Mouse (Mus musculus): ENCODE measurements at regions not wholly inside any gene's neighbourhood (a gene's known extent, or its start where the extent isn't known, plus 50 kb on each side); places are given as distances from the start of the nearest gene placed in this dataset.
"Not testable (repeated sequence)": the region's sequence is repeated elsewhere in the genome, so short reads cannot be mapped to it uniquely, and the experiment has no call there.

DNA sequence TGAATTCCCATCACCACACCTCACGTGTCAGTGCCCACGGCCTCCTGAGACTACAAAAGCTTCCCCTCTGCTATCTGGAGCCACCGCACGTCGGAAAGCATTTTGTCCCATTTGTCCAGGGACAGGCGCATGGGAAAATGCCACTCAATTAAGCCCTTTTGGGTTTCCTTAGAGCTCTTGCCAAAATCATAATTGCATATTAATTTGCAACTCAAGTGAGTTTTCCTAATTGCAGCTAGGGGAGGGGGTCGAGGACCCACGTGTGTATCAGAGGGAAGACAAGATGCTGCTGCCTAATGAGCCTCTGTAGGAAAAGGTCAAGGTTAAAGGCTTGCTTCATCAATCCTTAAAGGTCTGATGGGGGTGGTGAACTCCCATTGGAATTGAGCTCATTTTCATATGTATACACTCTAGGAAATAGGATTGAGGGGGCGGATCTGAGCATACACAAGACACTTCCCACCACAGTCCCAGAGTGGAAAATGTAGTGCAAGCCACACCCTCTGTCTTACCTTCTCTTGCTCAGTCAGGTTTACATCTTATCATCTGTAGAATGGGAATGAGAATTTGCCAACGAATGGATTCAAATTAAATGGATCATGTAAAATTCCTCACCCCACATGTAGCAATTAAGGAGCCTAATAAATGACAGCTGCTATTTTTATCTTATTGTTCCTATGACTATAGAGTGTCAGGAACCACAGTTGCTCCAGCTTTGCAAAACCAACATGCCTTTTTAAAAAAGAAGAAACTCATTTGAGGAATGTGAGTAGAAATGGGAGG is 179.6 kb upstream of the Tenm4 start:
- DNase-seq = no peak

DNA sequence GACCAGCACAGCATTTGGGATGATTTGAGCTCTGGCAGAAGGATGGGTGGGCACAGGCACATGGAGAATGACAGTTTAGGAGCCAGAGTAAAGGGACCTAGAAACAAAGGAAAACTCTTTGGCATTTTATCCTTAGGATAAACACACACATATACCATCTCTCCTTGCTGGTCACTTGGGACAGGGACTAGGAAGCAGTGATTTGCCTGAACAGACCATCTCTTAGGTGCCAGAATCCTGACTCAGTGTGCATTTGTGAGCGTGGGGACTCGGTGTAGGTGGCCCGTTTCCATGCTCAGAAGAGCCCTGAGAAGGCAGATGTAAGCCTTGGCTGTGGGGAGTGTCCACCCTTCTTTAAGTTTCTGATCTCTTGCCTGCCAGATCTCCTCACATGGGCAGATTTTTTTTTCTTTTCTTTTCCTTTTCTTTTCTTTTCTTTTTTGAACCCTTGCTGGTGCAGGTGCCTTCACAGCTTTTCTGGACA is 179.0 kb upstream of the Tenm4 start:
- DNase-seq = no peak

DNA sequence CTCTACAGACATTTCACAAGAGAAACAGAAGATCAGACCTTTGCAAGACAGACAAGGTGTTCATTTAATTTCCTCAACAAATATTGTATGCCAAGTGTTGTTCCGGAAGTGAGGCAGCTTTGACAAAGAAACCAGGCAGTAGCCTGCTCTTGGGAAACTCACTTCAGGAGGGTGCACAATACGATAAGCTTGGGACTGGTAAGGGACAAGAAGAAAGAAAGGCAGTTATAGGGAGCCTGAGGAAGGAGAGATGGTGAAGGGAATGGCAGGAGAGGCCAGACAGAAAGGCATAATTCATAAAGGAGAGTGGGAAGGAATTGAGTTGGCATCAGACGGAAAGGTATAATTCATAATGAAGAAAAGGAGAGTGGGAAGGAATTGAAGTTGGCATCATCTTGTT is 178.5 kb upstream of the Tenm4 start:
- DNase-seq = no peak

DNA sequence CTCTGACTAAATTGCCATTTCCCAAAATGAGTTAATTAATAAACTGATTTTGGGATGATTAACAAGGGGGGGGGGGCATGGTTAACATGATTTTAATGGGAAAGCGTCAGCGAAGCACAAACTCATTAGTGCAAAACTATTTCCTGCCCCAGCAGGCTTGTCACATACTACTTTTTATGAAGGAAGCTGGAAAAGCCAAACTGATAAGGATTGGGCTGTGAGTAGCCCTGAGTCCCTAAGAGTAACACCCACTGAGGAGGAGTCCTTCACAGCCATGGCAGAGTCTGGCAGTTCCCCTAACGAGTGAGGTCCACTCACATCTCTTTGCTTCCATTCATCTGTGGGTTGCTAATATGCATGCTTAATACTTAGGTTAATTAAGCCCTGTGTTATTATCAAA is 173.9 kb upstream of the Tenm4 start:
- no peak for DNase-seq

DNA sequence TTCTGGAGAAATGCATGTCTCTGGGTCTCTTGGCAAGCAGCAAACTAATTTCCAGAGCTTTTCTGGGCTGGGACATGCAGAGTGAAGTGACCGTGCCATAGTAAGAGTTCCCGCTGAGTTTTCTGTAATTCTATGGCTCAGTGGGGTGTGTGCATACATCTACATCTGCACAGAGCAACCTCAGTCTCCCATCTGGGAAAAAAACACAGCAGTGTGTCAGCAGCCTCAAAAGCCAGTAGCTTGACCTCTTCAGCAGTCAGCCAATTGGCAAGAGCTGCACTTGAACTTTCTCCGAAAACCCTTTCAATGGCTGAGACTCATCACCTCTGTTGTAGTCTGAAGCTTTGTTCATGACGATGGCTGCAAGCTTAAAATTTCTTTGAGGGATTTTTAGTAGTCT is 171.9 kb upstream of the Tenm4 start:
- DNase-seq = no peak

DNA sequence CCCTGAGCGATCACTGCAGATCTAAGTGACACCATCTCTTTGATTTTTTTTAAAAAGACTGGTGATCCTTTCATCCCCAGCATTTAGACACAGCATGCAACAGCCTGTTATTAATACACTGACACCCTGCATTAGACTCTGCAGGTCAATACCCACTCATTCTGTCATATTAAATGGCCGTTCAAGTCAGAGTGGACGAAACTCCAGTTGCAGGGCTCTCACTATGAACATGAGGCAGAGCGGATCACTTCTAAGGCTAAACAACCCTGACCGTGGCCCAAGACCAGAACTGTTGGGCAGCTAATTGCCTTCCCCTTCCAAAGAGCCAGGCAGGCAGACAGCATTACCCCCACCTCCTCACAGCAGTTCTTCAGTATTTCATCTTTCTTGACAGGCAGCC is 168.6 kb upstream of the Tenm4 start:
- no peak for DNase-seq

DNA sequence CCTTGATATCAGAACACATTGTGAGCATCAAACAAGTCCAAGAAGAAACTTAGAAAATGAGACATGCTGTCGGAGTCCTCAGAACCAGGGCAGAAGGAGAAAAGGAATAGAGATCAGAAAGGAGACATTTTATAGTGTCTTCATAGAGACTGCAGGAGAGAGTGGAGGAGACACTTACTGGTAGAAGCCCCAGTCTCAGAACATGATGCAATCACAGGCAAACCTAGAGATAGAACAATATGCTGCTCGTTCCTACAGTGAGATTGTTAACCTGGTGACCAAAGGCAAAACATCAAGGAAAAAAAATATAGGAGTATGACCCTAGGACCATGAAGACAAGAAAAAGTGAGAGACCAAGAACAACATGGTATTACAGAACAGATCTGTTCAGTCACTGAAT is 164.7 kb upstream of the Tenm4 start:
- DNase-seq = no peak

DNA sequence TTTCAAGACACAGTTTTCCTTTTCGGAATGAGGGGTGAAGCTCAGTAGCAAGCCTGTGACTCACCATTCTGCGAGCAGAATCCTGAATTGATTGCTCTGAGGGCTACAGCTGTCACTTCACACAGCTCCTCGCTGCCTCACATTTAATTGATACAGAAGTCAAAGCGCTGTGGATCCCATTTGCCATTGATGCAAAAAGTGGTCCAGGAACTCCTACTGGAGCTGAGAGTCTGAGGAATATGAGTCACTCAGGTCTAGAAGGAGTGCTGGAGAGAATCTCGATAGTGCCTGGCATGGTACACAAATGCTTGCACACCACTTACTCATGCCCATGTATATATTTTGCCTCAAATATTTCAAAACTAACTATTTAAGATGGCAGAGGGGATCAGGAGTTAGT is 158.0 kb upstream of the Tenm4 start:
- no peak for DNase-seq

DNA sequence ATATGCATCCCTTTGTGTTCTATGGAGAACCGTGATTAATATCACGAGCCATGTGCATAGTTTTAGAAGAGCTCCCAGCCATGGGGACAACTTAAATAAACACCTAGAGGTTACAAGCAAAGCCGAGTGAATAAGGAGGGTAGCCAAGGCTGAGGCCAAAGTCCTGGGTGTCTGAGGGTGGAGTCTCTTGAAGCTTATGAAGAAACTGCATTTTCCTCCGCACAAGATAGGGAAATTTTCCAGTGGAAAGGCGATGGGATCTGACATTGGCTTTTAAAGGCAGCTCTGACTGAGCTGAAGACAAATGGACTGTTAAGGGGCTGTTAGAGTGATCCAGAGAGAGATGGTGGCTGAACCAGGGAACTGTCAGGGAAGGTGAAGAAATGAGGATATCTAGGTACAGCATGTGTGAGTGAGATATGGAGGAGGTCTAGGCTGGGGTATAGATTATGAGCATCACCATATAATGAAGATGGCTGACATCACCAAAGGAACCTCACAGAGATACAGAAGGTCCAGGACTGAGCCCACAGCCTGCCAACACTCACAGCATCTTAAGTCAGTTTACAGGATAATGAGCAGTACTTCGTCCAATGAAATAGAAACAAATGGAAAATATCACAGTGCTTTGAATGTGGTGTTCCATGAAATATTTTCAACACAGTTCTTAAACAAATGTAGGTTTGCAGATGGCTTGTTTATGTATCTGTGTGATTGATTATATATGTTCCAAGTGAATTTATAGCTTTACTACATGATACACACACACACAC is 153.7 kb upstream of the Tenm4 start:
- DNase-seq = no peak

DNA sequence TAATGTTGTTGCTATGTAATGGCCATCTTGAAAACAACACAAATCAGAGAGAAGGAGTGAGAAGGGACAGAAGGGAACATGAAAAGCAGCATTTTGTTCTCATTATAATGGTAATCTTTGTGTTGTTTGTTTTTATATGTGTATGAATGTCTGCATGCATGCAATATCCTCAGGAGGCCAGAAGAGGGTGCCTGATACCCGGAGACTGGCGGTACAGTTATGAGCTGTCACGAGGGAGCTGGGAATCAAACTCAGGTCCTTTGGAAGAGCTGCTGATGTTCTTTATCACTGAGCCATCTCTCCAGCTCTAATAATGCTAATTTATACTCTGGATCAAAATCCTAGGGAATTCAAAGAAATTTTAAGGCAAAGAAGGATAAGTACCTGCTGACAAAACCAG is 147.0 kb upstream of the Tenm4 start:
- DNase-seq = no peak

DNA sequence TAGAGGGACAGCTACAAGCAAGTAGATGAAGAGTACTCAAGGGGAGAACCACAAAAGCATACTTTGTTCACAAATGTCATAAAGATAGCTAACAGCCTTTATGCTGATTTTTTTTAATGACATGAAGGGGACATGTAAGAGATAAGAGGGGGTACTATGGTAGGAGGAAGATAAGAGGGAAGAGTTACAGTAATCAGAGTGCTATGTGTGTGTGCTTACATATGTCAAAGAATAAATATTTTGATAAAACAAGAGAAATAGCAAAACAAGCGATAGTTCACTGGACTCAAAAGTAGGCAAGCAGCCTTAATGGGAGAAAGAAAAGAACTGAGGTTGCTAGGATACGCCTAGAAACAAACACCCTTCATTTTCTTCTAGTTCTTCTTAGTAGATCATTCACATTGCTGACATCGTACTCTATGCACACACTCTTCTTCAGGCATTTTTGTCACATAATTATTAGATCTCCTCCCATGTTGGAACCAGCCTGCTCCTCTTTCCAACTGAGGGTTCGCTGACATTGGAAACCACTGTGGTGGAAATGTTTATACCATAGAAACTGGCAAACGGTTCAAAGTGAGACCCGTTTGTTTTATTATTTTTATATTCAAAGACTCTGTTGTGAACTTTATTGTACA is 144.1 kb upstream of the Tenm4 start:
- no peak for DNase-seq

DNA sequence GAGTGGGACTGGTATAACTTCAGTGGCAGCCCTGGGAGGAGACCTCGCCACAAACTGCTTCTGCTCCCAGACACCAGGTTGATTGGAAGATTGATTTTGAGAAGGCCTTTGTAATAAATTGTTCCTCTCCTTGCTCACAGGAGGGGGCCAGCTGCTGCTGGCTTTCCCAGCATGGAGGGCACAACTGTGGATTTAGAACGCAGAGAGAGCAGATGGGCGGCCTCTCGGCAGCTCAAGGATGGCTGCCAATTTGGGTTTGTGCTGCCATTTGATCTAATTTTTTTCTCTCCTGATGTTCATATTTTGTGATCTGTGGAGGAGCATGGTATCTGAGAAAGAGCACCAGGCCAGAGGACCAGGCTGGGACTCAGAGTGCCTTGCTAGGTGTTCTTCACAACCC is 137.4 kb upstream of the Tenm4 start:
- no peak for DNase-seq

DNA sequence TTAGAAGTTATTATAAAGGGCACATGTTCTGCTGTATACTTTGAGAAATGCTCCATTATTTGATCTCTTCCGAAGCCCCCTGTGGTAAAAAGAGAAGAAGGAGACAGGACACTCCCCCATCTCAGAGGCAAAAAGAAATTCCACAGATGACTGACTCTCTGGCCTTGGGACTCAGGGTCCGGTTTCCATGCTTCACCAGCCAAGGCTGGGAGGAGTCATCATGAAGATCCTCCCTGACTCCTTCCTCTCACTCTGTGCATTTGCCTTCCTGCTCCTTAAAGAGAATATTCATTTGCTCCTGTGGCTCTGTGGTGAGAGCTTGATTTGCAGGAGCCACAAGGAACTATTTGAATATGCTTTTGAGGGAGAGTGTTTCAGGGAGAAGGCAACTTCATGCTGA is 135.6 kb upstream of the Tenm4 start:
- no peak for DNase-seq

DNA sequence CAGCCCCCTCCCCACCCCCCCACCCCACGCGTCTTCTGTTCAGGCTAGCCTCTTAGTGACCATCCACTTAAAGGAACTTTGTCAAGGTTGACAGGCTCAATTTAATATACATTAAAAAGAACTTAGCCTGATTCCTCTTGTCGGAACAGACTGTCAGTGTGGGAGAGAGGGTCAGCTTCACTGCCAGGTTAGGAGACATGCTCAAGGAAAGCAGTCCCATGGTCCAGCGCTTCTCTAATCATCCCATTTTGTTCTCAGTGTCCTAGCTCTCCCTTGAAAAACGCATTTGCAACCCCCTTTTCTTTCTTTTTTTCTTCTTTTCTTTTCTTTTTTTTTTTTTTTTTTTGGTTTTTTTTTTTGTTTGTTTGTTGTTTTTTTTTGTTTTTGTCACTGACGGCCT is 131.4 kb upstream of the Tenm4 start:
- no peak for DNase-seq

DNA sequence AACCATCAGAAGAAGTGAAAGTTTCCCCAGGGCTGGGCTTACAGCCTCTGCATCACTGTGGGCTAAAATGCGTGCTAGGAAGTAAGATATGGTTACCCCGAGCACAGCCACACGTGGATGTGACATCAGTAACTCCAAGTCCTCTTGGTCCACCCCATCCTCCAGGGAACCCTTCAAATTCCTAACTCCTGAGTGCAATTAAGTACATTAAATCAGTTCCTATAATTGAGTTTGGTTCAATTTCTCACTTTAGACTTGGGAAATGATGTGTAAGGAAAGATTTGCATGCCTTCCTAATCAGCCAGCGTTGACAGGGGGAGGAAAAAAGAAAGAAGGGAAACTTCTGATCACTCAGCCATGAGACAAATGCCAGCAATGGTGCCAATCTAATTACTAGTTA is 129.2 kb upstream of the Tenm4 start:
- DNase-seq = no peak

DNA sequence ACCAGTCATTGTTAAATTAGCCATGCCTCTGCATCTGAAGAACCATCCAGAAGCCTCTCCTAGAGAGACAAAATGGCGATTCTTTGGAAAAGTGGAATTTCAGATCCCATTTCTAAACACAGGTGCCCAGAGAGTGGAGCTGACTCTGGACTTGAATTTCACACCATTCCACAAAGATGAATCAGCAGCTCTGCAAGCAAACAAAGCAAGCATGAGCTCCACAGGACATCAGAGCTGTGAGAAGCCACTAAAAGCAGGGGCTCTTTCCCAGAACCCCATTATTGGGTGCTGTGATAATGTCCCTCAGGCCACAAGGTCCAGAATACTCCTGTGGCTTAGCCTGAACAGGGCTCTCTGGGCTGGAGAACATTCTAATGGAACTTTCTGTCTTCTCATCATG is 119.4 kb upstream of the Tenm4 start:
- DNase-seq = no peak

DNA sequence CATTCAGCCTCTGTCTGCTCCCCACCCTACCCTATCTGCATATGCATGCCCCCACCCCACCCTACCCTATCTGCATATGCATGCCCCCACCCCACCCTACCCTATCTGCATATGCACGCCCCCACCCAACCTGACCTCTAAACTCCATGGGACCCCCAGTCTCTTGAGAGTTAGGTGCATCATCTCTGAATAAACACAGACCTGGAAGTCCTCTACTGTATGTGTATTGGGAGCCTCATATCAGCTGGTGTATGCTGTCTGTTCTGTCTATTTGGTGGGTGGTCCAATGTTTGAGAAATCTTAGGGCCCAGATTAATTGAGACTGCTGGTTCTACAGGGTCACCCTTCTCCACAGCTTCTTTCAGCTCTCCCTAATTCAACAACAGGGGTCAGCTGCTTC is 109.4 kb upstream of the Tenm4 start:
- DNase-seq = not testable (repeated sequence)

DNA sequence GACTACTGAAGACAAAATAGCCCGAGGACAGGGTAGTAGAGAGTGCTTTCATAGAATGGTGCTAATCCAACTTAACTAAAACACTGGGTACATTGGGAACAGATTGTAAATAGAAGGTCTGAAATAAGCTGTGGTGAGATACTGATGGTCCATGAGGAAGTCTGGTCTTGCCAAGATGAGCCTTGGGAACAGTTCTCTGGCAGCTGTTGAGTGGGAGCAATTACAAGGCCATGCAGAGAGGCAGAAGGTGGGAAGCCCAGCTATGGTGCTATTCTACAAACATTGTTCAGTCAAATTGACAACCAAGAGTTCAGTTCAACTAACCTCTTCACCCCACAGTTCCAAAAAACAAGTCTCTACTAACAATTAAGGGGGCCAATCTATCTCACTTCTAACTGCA is 92.5 kb upstream of the Tenm4 start:
- DNase-seq = no peak

DNA sequence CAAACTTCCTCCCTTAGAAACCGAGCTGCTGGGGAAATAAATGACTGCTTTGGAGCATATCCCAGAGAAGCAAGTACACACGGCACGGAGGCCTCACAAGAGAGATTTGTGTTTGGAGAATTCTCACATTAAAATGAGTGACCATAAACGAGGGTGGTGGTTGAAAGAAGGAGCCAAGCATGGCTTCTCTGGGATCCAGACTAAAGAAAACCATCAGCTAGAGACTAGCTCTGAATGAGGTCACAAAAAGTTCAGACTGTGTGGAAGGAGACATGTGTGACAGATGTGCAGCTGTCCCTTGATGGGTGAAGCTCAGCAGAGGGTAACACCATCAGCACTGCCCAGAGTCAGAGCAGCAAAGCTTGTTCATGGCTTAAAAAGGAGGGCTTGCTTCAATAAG is 89.4 kb upstream of the Tenm4 start:
- no peak for DNase-seq

DNA sequence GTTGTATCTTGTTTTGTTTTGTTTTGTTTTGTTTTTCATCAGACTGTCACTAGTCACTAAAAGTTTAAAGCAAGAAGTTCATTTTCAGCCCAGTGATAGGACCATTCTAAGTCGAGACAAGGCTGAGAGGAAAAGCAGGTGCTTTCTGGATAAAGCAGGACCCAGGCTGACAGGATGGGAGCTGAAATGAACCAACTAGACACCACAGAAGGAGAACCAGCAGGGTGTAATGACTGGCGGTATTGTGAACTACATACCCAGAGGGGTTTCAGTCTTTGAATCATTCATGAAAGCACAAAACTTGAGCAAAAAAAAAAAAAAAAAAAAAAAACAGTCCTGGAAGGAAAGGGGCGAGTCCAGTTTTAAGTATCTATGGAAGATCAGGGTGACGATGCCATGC is 75.9 kb upstream of the Tenm4 start:
- no peak for DNase-seq

DNA sequence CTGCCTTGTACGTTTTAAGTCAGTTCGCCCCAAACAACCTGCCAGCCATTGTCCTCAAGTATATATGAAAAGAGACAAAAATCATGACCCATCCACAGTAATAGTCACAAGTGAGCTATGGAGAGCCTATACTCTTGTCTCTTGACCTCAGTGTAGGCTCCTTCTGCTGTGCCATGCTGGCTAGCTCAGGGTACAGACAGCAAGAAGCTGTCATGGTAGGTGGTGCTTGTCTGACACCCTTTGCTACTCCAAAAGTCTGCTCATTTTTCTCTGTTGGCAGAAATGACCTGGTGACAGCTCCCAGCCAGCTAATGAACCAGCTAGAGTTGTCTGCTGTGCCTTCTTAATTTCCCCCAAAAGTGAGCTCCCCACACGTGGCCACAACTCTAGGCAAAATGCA is 75.3 kb upstream of the Tenm4 start:
- no peak for DNase-seq

DNA sequence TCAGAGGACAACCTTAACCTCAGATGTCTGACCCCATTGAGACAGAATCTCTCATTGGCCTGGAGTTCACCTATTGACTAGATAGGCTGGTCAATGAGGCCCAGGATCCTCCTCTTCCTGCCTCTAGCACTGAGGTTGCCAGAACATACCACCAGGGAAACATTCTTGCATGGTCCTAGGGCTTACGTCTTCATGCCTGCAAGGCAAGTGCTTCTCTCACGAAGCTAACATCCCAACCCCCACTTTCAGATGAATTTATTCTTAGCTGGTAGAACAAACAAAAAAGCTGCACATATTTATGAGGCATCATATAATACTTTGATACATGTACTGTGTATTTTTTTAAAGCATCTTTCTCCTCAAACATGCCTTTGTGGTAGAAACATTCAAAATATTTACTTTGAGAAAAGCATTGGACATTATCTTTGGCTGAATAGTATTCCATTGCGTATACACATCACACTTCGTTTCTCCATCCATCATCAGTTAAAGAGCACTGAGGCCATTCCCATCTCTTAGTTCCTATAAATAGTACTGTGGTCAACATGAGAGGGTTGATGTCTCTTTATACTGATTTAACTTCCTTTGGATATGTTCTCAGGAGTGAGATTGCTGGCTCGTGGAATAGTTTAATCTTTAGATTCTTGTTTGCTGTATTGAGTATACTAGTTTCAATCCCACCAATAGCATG is 72.2 kb upstream of the Tenm4 start:
- no peak for DNase-seq

DNA sequence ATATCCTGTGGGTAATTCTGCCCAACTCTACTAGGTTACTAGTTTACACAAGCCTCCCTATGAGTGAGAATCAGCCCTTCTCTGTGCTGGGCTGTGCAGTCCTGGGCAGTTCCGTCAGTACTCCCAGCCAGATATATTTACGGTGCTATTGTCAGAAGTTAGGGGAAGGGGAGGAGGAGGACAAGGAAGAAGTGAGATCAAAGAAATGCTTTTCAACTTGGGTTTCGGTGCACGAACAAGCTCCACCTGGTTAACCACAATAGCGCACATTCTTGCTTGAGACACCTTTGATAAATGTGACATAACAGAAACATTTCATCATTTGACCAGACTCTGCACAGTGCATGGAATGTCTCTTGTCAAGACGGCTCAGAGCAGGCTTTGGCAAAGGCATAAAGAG is 68.3 kb upstream of the Tenm4 start:
- no peak for DNase-seq

DNA sequence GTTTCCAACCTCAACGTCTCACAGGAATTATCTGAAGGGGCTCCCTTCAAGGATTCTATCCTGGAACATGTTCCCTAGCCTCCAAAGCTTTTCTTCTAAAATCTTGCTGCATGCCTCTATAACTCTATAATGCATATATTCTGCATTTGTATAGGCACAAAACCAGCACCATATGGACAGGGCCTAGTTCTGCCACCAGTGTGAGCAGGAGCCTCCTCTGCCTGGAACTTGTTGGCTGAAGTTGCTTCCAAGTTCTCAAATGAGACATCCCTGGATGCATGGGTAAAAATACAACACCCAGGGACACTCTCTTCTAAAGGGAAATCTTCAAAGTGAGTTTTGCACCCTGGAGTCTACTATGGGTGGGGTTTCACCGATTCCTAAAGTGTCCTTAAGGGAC is 62.3 kb upstream of the Tenm4 start:
- DNase-seq = no peak
